Mouse (Mus musculus) inflammation-experienced regulatory T-cells (primary cell): ENCODE data around the gene Prkaca. TPM values are rescaled to one million over a fixed set of nuclear protein-coding genes. Genes with fewer than 3 reads are reported as not detected.

Experiments used
- polyA plus RNA-seq, 2 experiments: library from polyadenylated mRNA; unstranded; fragments of 100-300 nt; shearing (Covaris generic); gene quantifications; one replicate each; pipeline ENCODE4 v1.2.1; 2017

Gene Prkaca
- 10 to 100 TPM; 54.4 to 56.5 TPM for polyA plus RNA-seq

DNA sequence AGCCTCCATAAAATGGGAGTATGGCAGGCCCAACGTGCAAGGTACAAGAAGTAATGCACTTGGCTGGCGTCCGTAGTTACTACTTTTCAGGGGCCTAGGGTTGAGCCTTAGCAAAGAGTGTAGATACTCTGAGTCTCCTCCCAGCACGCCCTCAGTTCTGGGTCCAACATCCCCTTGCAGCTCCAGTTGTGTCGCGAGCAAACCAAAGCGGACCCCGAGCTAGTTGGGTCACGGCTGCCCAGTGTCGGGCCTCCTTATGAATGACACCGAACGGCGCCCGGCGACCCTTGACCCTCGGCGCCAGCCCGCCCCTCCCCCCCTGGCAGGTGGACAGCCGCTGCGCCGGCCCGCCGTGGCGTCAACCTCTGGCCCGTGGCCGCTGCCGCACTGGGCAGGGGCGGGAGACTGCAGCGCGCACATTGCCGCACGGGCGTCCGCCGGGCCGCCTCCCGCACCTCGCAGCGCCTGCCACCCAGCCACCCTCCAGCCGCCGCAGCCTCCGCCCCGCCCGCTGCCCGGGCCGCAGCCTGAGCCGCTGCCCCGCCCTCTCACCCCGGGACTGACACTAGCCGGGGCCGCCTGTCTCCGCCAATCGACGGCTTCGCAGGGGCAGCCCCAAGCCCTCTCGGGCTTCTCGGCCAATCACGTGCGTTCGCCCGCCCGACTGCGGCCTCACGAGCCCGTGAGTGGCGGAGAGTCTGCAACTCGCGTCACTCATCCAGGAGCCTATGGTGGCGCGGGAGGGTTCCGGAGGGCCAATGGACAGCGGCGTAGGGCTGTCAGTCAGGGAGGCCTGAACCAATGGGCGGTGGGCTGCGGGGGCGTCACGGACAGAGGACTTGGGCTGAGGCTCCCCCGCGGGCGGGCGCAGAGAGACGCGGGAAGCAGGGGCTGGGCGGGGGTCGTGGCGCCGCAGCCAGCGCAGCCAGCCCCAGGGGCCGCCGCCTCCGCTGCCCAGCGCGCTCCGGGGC is at the start of gene Prkaca:
Prkaca (plus strand) TSS at position 844 of the 971 bp plus-strand sequence.

DNA sequence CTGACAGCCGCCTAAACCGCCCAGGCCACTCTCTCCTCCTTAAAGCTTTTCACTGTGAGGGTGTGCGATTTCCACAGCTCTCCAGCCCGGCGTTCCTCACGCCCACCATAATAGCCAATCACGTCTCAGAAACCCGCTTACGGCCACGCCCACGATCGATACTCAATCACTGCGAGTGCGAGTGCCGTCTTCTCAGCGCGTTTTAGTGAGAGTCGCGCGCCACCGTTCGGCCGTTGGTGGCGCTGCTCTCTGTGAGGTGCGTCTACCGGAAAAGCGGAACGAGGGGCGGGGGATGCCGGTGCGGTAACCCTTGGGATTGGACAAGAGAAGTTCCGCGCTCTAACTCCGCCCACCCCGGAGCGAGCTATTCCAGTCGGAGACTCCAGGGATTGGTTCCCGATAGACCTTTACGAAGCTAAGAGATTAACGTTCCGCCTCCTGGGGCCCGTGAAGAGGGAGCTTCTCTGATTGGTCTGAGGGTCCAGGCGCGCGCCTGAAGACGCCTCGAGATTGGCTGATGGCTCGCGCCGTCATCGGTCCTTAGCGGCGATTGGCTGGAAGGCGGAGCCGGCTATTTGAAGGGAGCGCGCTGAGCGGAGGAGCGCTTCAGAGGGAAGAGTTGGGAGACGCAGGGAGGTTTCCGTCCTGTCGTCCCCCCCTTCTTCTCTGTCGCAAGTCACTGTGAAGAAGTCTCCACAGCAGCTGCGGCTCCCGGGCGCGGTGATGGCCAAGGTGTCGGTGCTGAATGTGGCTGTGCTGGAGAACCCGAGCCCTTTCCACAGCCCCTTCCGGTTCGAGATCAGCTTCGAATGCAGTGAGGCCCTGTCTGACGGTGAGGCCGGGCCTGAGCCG is 17.5 kb upstream of the Prkaca start, which contains the start of the genes Gm10644 and Asf1b:
Gm10644 (minus strand) TSS at position 100 of the 852 bp plus-strand sequence.
Asf1b (plus strand) TSS at position 402 of the 852 bp plus-strand sequence.

DNA sequence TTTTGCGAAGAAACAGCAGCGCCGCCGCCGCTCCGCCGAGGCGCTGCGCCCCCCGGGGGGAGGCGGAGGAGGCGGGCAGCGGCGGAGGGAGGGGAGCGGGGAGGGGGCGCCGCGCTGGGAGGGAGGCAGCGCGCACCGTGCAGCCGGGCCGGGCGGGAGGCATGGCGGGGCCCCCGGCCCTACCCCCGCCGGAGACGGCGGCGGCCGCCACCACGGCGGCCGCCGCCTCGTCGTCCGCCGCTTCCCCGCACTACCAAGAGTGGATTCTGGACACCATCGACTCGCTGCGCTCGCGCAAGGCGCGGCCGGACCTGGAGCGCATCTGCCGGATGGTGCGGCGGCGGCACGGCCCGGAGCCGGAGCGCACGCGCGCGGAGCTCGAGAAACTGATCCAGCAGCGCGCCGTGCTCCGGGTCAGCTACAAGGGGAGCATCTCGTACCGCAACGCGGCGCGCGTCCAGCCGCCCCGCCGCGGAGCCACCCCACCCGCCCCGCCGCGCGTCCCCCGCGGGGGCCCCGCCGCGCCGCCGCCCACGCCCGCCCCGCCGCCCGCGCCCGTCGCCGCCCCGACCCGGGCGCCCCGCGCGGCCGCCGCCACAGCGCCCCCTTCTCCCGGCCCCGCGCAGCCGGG is 24.8 kb downstream of the Prkaca start, which contains the start of gene Samd1:
Samd1 (plus strand) TSS at position 162 of the 631 bp plus-strand sequence.

DNA sequence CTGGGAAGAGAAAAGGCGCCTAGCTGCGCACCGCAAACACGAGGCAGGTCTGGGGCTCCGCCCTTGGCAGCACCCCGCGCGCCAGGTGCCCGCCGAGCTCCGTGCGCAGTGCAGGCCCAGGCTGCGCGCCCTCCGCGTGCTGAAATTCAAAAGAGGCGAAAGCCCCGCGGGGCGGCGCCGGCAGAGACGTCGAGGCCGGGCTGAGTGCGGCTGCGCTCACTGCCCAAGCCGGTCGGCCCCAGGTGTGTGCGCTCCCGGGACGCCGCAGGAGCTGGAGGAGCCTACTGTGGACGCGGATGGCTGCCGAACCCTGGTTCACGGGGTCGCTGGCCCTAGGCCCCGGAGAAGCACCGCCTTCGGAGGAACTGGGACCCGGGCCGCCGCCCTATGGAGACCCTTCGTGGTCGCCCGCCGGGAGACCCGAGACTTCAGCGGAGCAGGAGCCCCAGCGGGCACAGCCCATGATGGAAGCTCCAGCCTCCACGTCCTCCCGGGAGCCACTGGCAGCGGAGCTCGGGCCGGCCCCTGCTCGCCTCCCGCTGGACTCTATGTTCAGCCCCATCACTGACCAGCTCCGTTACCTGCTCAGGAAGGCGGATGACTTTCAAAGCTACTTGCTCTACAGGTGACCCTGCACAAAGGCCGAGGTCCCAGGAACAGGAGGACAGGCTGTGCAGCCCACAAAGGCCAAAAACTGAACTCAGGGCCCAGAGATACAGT is 28.6 kb downstream of the Prkaca start, which contains the start of gene 1700067K01Rik:
1700067K01Rik (plus strand) TSS at position 222 of the 720 bp plus-strand sequence.

DNA sequence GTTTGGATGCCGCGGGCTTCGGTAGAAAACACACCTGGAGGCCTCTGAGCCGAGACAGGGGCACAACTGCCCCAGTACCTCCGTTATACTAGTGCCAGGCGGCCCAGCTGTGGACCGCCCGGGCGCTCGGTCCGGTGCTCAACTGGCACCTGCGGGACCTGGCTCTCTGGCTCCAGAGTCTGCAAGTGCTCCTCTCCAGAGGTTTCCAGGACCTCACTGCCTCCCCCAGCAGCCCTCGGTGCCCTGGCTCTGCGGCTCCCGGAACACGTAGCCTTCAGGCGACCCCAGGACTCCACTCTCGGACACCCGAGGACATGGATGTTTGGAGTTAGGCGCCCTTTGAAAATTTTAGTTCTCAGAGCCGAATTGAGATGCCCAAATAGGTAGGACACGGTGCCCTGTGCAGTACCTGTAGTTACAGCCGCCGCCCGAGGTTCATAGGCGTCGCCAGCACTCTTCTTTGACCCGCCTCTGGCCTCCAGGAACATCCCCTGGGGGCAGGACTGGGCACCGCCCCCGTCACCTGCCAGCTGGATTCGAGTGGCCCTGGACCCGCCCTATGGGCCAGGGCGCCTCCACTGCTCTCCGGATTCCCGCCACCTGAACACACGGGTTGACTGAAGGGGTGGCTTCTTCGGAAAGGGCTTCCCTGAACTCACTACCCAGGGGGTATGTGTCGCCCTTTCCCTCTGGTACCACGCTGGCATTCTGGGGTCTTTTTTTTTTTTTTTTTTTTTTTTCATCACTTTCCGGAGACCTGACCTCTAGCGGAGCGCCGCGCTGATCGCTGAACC is 39.1 kb downstream of the Prkaca start, which contains the start of gene 2210011C24Rik:
2210011C24Rik (minus strand) TSS at position 467 of the 794 bp plus-strand sequence.

DNA sequence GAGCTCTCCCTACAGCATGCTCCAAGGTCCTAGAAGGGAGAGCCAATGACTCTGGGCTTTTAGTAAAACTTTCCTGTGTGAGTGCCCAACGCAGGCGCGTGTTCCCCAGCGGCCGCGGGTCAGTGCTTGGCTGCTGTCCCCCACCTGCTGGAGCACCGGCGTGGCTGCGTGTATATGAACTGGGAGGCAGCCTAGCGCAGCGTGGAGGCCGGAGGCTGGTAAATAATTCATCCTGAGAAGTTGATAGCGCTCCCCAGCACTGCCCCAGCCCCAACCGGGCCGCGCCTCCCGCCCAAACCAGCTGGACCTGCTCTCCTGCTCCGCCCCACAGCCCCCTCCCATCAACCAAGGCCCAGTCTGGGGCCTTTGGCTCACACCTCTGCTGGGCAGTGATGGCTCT is 48.3 kb downstream of the Prkaca start, which contains the start of gene Palm3:
Palm3 (plus strand) TSS at position 376 of the 400 bp plus-strand sequence.

DNA sequence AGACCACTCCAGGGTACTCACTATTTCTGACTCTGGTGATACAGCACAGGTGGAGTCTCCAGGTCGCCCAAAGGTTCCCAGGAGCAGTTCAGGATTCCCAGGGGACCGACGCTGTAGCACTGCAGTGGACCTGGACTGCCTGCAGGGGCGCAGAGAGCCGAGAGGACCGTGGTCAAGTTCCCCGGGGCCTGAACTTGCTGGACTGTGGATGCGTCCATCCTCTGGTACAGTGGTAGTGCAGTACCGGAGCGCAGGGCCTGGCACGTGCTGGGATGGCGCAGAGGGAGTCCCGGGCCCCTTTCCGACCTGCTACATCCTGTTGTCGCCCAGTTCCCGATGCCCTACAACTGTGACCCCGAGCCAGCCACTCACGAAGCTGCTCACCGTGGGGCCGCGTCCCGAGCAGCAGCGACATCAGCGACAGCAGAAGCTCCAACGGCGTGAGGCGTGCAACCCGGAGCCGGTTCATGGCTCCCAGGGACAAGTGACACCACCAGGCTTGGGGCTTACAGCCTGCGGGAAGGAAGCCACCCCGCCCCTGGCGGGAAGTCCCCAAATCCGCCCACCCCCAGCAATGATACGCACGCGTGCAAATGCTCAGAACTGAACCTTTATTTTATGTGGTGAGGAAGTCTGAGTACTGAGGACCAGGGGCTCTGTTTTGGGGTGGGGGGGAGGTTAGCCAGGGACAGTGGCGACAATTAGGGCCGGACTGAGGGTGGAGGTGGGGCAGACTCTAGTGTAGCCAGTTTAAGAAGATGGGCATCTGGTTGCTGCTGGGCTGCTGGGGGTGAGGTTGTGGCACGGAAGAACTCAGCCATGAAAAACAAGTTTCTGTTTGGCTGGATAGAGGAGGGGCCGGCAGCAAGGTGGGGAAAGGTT is 69.5 kb downstream of the Prkaca start, which contains the start of gene Il27ra:
Il27ra (minus strand) TSS at position 524 of the 882 bp plus-strand sequence.

DNA sequence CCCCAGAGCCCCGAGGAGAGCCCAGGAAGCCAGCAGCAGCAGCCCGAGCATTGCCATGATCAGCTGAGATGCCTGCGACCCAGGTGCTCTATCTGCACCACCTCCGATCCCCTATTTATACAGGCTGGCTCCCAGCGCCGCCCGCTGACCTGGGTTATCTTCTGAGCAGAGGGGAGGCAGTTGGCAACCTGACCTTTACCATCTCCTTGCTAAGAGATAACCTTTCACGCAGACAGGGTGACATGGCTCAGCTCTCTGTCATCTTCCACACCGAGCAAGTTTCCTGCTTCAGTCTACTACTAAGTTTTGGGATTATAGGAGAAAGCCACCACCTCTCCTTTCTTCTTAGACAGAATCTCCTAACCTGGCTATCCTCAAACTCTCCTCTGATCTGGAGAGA is 72.1 kb downstream of the Prkaca start, which contains the start of gene Rln3:
Rln3 (minus strand) TSS at position 101 of the 400 bp plus-strand sequence.

Other genes with a start within 250 kb of the Prkaca start
- gene Adgre5, start 231.7 kb upstream of the Prkaca start, polyA plus RNA-seq, result 100 to 1,000 TPM; 424 to 617 TPM
- gene Adgrl1, start 72.9 kb upstream of the Prkaca start, polyA plus RNA-seq, result 1 to 10 TPM; 6.8 to 8.2 TPM
- under 1 TPM; 0.31 to 0.41 TPM for gene Gm10644, start 17.8 kb upstream of the Prkaca start, polyA plus RNA-seq
- gene Asf1b, start 17.5 kb upstream of the Prkaca start, polyA plus RNA-seq, result 10 to 100 TPM; 15.0 to 20.4 TPM
- gene Samd1, start 24.7 kb downstream of the Prkaca start, polyA plus RNA-seq, result 10 to 100 TPM; 10.8 to 13.7 TPM
- 1 to 10 TPM in 1 of 2 experiments, under 1 TPM in 1; 0.27 to 1.9 TPM for gene 1700067K01Rik, start 28.5 kb downstream of the Prkaca start, polyA plus RNA-seq
- gene 2210011C24Rik, start 39.2 kb downstream of the Prkaca start, polyA plus RNA-seq, result 1 to 10 TPM; 2.9 to 7.6 TPM
- 10 to 100 TPM; 11.3 to 13.7 TPM for gene Palm3, start 48.5 kb downstream of the Prkaca start, polyA plus RNA-seq
- 100 to 1,000 TPM; 365 to 373 TPM for gene Il27ra, start 69.6 kb downstream of the Prkaca start, polyA plus RNA-seq
- gene Rln3, start 72.0 kb downstream of the Prkaca start, polyA plus RNA-seq, result 100 to 1,000 TPM in 1 of 2 experiments, 10 to 100 TPM in 1; 65.5 to 209 TPM
- gene Gm10643, start 92.1 kb downstream of the Prkaca start, polyA plus RNA-seq, result 1 to 10 TPM; 2.0 to 3.5 TPM
- 10 to 100 TPM; 23.1 to 37.3 TPM for gene Rfx1, start 93.8 kb downstream of the Prkaca start, polyA plus RNA-seq
- 10 to 100 TPM; 28.6 to 31.3 TPM for gene Dcaf15, start 131.8 kb downstream of the Prkaca start, polyA plus RNA-seq
- gene Podnl1, start 153.0 kb downstream of the Prkaca start, polyA plus RNA-seq, result 10 to 100 TPM; 21.0 to 24.1 TPM
- gene Cc2d1a, start 174.9 kb downstream of the Prkaca start, polyA plus RNA-seq, result 10 to 100 TPM; 42.3 to 51.2 TPM
- gene 4930432K21Rik, start 175.0 kb downstream of the Prkaca start, polyA plus RNA-seq, result 1 to 10 TPM; 1.5 to 1.8 TPM
- gene Nanos3, start 212.2 kb downstream of the Prkaca start, polyA plus RNA-seq, result 1 to 10 TPM in 1 of 2 experiments, under 1 TPM in 1; 0.90 to 3.7 TPM